Mouse (Mus musculus) lung, embryonic 16.5 days (tissue): ENCODE data around the gene F2r. TPM values are rescaled to one million over a fixed set of nuclear protein-coding genes. Genes with fewer than 3 reads are reported as not detected.
A peak's percentile ranks its signal among the peaks of the same experiment; 100 is the strongest.

ENCODE experiments used
- ATAC-seq: fragments of 200-750 bp; cut with Nextera tagmentation; 2 replicates; pipeline ENCODE4 v1.8.0; 2017; ENCODE audit warnings: low read depth, mild to moderate bottlenecking, moderate library complexity
- H3K27ac ChIP-seq: fragments of 300-500 bp; sonication (generic); 2 replicates; pipeline ENCODE4 v1.5.1; 2014; ENCODE audit warnings: mild to moderate bottlenecking, control low read depth, low read length
- H3K27me3 ChIP-seq: fragments of 300-500 bp; sonication (generic); 2 replicates; pipeline ENCODE4 v1.6.1; 2014; ENCODE audit warnings: low read depth, low read length, mixed read lengths; ENCODE audit not compliant: control insufficient read depth, insufficient read depth
- H3K36me3 ChIP-seq: fragments of 300-500 bp; sonication (generic); 2 replicates; pipeline ENCODE4 v1.6.1; 2014; ENCODE audit warnings: low read length; ENCODE audit not compliant: control insufficient read depth, insufficient read depth
- H3K4me1 ChIP-seq: fragments of 300-500 bp; sonication (generic); replicated peaks from 2 replicates; pipeline ENCODE4 v1.6.1; 2014; ENCODE audit warnings: low read length, mixed read lengths; ENCODE audit not compliant: control insufficient read depth, insufficient read depth
- H3K4me2 ChIP-seq: fragments of 300-500 bp; sonication (generic); 2 replicates; pipeline ENCODE4 v1.6.1; 2014; ENCODE audit warnings: low read depth, low read length, control low read depth
- H3K4me3 ChIP-seq: fragments of 300-500 bp; sonication (generic); 2 replicates; pipeline ENCODE4 v1.5.1; 2014; ENCODE audit warnings: mild to moderate bottlenecking, low read length, control low read depth
- H3K9ac ChIP-seq: fragments of 300-500 bp; sonication (generic); 2 replicates; pipeline ENCODE4 v1.6.1; 2014; ENCODE audit warnings: low read length, control low read depth
- H3K9me3 ChIP-seq: fragments of 300-500 bp; sonication (generic); 2 replicates; pipeline ENCODE4 v1.6.1; 2016; ENCODE audit warnings: low read length; ENCODE audit not compliant: control insufficient read depth
- WGBS: fragments of 180-500 bp; shearing (Covaris S2); extraction: QIAGEN DNeasy Blood & Tissue Kit; methylation state at CpG from one replicate; pipeline ENCODE4 v1.1.7; 2014; 5-methylcytosine and 5-hydroxymethylcytosine counted together
- polyA plus RNA-seq: library from polyadenylated mRNA; unstranded; fragments of >200 nt; fragmentation: Nextera tagmentation; extraction: Ambion mirVana; gene quantifications from 2 replicates; pipeline ENCODE4 v1.2.1, GENCODE M21; 2015

F2r gene
- polyA plus RNA-seq, 1 experiment from 2014 or later: 124 TPM

- no peaks in the 10 kb centered on the region for H3K4me1 ChIP-seq
- no peaks in the 10 kb centered on the region for H3K36me3 ChIP-seq
- H3K9ac ChIP-seq: no peak overlapping the region
- H3K4me2 ChIP-seq: no peak overlapping the region
- 94% methylated on average over 15 of the region's 15 CpGs for WGBS
- no peaks in the 10 kb centered on the region for H3K27me3 ChIP-seq
- no peaks in the 10 kb centered on the region for H3K9me3 ChIP-seq
- no peak overlapping the region for H3K4me3 ChIP-seq
- H3K27ac ChIP-seq: no peak overlapping the region
- ATAC-seq: no peak
Observed at GRCm38 (mm10) chr13:95566841-95567551, 51.3 kb downstream of the F2r start.

GRCm38 (mm10) chr13:95563693-95564092, 54.6 kb downstream of the F2r start:
- Histone ChIP-seq H3K4me2 (no peak overlapping the region), H3K36me3 (no peaks in the 10 kb centered on the region), H3K4me1 (no peaks in the 10 kb centered on the region), H3K9ac (no peak overlapping the region), H3K4me3 (no peak overlapping the region), H3K27me3 (no peaks in the 10 kb centered on the region), H3K27ac (no peak overlapping the region), H3K9me3 (no peaks in the 10 kb centered on the region)
- WGBS: 0% methylated on average over 3 of the region's 3 CpGs
- ATAC-seq: peak; percentile 87

GRCm38 (mm10) chr13:95563066-95563610, 55.1 kb downstream of the F2r start:
- WGBS: 38% methylated on average over 10 of the region's 10 CpGs
- peak; percentile 59; the same call in 1 of the 2 replicates for ATAC-seq
- Histone ChIP-seq H3K36me3 (no peaks in the 10 kb centered on the region), H3K9ac (no peak overlapping the region), H3K4me3 (no peak overlapping the region), H3K27me3 (no peaks in the 10 kb centered on the region), H3K4me1 (no peaks in the 10 kb centered on the region), H3K27ac (no peak overlapping the region), H3K9me3 (no peaks in the 10 kb centered on the region), H3K4me2 (no peak overlapping the region)

- H3K27ac ChIP-seq: no peak overlapping the region
- no peaks in the 10 kb centered on the region for H3K4me1 ChIP-seq
- H3K27me3 ChIP-seq: no peaks in the 10 kb centered on the region
- H3K36me3 ChIP-seq: no peaks in the 10 kb centered on the region
- WGBS: 72% methylated on average over 7 of the region's 7 CpGs
- no peaks in the 10 kb centered on the region for H3K9me3 ChIP-seq
- H3K9ac ChIP-seq: no peak overlapping the region
- no peak for ATAC-seq
- H3K4me2 ChIP-seq: no peak overlapping the region
- no peak overlapping the region for H3K4me3 ChIP-seq
Observed at GRCm38 (mm10) chr13:95557326-95557725, 61.0 kb downstream of the F2r start.

GRCm38 (mm10) chr13:95553885-95554492, 64.3 kb downstream of the F2r start:
- Histone ChIP-seq H3K27me3 (no peaks in the 10 kb centered on the region), H3K9me3 (no peaks in the 10 kb centered on the region), H3K4me2 (no peak overlapping the region), H3K36me3 (no peaks in the 10 kb centered on the region), H3K27ac (no peak overlapping the region), H3K9ac (no peak overlapping the region), H3K4me1 (peaks cover 2% of the 10 kb centered on the region; the same call in 1 of the 2 replicates), H3K4me3 (no peak overlapping the region)
- no peak for ATAC-seq
- WGBS: 73% methylated on average over 11 of the region's 11 CpGs

Other genes starting within 250 kb of the F2r start
- gene Aggf1, start 243.1 kb downstream of the F2r start, polyA plus RNA-seq: 27.0 and 28.5 TPM in 2 replicates
- 0.18 TPM in 1 of 2 replicates, not detected in the other for gene Crhbp, start 173.6 kb downstream of the F2r start, polyA plus RNA-seq
- gene S100z, start 139.8 kb downstream of the F2r start, polyA plus RNA-seq: not detected in 2 replicates
- gene F2rl1, start 93.3 kb downstream of the F2r start, polyA plus RNA-seq: 5.5 and 5.8 TPM in 2 replicates
- 0.54 and 0.64 TPM in 2 replicates for gene F2rl2, start 78.4 kb upstream of the F2r start, polyA plus RNA-seq